Mouse (Mus musculus): ENCODE results near the gene Asprv1.

Asprv1 gene

DNA sequence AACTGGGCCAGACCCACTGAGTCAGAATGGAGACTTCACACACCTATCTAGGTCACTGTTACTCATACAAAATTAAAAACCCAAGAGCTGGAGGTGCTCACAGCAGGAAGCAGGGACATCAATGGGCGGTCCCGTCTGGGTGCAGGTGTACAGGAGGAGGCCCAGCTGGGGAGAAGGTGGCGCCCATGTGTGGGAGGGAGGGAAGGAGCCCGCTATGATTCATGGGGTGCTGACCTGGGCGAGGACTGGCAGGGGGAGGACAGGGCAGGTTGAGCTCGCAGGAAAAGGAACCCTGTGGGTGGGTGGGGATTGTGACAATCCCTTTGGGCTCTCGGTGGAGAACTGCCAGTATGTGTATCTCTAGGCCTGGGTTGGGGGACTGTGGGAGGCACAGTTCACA is 22.7 kb upstream of the Asprv1 start:
- no peaks in the 10 kb centered on the region for H3K36me3 ChIP-seq (ENCODE audit: insufficient read depth, low read length)
- peaks cover 7% of the 10 kb centered on the region for H3K9me3 ChIP-seq (ENCODE audit: low read length)
- no peaks in the 10 kb centered on the region for H3K4me1 ChIP-seq (replicated peaks; ENCODE audit: low read depth, low read length)
- TF ChIP-seq NANOG (IDR thresholded peaks at IDR 0.05; ENCODE audit: borderline replicate concordance, low read length), result no peak
- no peak for TF ChIP-seq CTCF (conservative IDR thresholded peaks at IDR 0.05; ENCODE audit: low read length)
- H3K27me3 ChIP-seq (ENCODE audit: insufficient read depth, low read length), result no peaks in the 10 kb centered on the region
- H3K4me3 ChIP-seq (replicated peaks; ENCODE audit: low read length), result no peak overlapping the region

DNA sequence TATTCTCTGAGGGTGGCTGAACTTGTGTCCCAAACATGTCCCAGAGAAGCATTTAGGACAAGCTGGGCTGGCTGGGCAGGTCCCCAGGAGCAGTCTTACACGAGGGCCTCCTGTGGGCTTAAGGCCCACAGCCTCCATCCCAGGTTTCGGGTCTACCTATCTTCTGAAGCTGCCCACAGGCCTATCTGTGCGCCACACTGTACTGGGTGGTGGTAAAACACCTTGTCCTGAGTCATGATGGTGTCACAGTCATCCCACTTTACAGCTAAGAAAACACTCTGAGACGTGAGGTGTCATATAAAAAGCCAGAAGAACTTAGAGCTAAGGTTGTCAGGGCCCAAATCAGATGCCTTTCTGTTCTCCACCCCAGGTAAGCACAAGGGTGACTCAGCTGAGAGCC is 21.7 kb upstream of the Asprv1 start:
- no peak for TF ChIP-seq CTCF (conservative IDR thresholded peaks at IDR 0.05; ENCODE audit: low read length)
- no peak for TF ChIP-seq NANOG (IDR thresholded peaks at IDR 0.05; ENCODE audit: borderline replicate concordance, low read length)
- no peak for TF ChIP-seq POU5F1 (IDR thresholded peaks at IDR 0.05; ENCODE audit: borderline replicate concordance, low read length)
- Histone ChIP-seq H3K4me3 (replicated peaks; ENCODE audit: low read length) (no peak overlapping the region), H3K27me3 (ENCODE audit: insufficient read depth, low read length) (no peaks in the 10 kb centered on the region), H3K4me1 (replicated peaks; ENCODE audit: low read depth, low read length) (no peaks in the 10 kb centered on the region), H3K9me3 (ENCODE audit: low read length) (peaks cover 7% of the 10 kb centered on the region), H3K36me3 (ENCODE audit: insufficient read depth, low read length) (no peaks in the 10 kb centered on the region)

DNA sequence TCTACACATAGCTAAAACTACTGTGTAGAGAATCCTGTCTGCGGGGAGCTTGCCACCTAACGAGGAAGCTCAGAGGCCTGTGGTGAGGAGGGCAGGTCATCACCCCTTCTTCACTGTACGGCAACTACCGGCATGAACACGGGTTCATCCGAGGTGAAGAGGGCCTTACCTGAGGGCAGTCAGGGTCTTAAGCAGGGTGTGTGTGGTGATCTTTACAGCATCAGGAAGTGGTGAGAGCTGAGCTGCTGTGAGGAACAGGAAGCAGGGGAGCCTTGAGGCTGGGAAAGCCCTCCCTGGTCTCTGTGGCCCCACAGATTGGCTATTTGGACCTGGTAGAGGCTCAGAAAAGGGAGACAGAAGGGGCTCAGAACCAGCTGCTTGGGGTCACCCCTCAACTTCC is 20.5 kb upstream of the Asprv1 start:
- Histone ChIP-seq H3K36me3 (ENCODE audit: insufficient read depth, low read length) (no peaks in the 10 kb centered on the region), H3K9me3 (ENCODE audit: low read length) (peaks cover 4% of the 10 kb centered on the region), H3K4me3 (replicated peaks; ENCODE audit: low read length) (no peak overlapping the region), H3K4me1 (replicated peaks; ENCODE audit: low read depth, low read length) (peaks cover 6% of the 10 kb centered on the region), H3K27me3 (ENCODE audit: insufficient read depth, low read length) (no peaks in the 10 kb centered on the region)
- TF ChIP-seq NANOG (IDR thresholded peaks at IDR 0.05; ENCODE audit: borderline replicate concordance, low read length), result no peak
- TF ChIP-seq CTCF (conservative IDR thresholded peaks at IDR 0.05; ENCODE audit: low read length), result no peak
- TF ChIP-seq POU5F1 (IDR thresholded peaks at IDR 0.05; ENCODE audit: borderline replicate concordance, low read length), result no peak

DNA sequence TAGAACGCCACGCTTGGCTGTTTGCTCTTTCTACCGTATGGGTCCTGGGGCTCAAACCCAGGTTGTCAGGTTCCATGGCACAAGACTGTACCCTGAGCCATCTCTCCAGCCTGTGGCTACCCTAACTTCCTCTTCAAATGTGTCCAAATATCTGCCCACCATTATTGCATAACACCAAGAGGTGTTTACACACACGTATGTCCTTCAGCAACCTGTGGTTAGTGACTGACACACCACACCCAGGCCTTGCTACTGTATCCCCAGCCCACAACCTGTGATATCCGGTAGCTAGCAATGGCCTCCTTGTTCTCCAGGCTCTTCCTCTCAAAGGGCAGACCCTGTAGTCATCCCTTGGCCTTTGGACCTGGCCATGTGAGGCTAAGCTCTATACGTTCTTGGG is 18.7 kb upstream of the Asprv1 start:
- Histone ChIP-seq H3K4me1 (replicated peaks; ENCODE audit: low read depth, low read length) (peaks cover 7% of the 10 kb centered on the region), H3K9me3 (ENCODE audit: low read length) (no peaks in the 10 kb centered on the region), H3K27me3 (ENCODE audit: insufficient read depth, low read length) (peaks cover 2% of the 10 kb centered on the region; the same call in 1 of the 2 replicates), H3K4me3 (replicated peaks; ENCODE audit: low read length) (no peak overlapping the region), H3K36me3 (ENCODE audit: insufficient read depth, low read length) (no peaks in the 10 kb centered on the region)
- TF ChIP-seq CTCF (conservative IDR thresholded peaks at IDR 0.05; ENCODE audit: low read length) (no peak), NANOG (IDR thresholded peaks at IDR 0.05; ENCODE audit: borderline replicate concordance, low read length) (no peak), POU5F1 (IDR thresholded peaks at IDR 0.05; ENCODE audit: borderline replicate concordance, low read length) (no peak)

DNA sequence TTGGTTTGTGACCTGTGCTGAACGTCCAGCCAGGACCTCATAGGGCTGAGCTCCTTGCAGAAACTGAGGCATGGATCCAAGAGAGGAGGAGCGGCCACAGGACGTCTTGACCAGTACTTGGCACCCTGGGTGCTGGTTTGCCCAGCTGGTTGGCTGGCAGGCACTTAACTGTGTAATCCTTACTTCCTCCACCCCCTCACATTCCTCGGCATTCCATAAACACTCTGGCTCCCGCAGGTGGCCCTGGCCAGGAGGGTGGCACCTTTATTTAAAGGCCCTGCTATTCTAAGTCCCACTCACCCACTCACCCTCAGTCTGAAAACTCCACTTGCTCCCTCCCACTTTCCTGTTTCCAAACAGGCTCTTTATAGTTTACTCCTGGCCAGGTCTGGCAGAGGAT is 17.2 kb upstream of the Asprv1 start:
- H3K9me3 ChIP-seq (ENCODE audit: low read length), result no peaks in the 10 kb centered on the region
- H3K4me1 ChIP-seq (replicated peaks; ENCODE audit: low read depth, low read length), result peaks cover 7% of the 10 kb centered on the region
- peaks cover 4% of the 10 kb centered on the region; the same call in 1 of the 2 replicates for H3K27me3 ChIP-seq (ENCODE audit: insufficient read depth, low read length)
- no peaks in the 10 kb centered on the region for H3K36me3 ChIP-seq (ENCODE audit: insufficient read depth, low read length)
- H3K4me3 ChIP-seq (replicated peaks; ENCODE audit: low read length), result no peak overlapping the region
- no peak for TF ChIP-seq CTCF (conservative IDR thresholded peaks at IDR 0.05; ENCODE audit: low read length)
- no peak for TF ChIP-seq POU5F1 (IDR thresholded peaks at IDR 0.05; ENCODE audit: borderline replicate concordance, low read length)
- TF ChIP-seq NANOG (IDR thresholded peaks at IDR 0.05; ENCODE audit: borderline replicate concordance, low read length), result no peak

DNA sequence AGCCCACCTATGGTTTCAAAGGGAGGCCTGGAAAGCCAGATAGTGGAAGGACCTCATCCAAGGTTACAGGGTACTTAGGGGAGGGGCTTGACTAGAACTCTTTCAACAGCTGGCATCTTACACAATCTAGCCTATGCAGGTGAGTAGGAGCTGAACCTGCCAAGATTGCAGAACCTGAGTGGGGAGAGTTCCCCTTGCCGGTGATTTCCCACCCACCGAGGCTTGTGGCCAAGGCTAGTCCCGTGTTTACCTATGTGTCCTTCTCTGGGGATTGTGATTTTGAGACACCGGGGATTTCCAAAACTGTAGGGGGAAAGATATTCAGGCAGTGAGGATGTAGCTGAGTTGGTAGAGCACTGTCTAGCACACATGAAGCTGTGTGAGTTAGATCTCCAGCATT is 12.7 kb upstream of the Asprv1 start:
- H3K36me3 ChIP-seq (ENCODE audit: insufficient read depth, low read length), result no peaks in the 10 kb centered on the region
- H3K27me3 ChIP-seq (ENCODE audit: insufficient read depth, low read length), result peaks cover 7% of the 10 kb centered on the region; the same call in 1 of the 2 replicates
- H3K4me1 ChIP-seq (replicated peaks; ENCODE audit: low read depth, low read length), result peaks cover 17% of the 10 kb centered on the region
- no peak for TF ChIP-seq POU5F1 (IDR thresholded peaks at IDR 0.05; ENCODE audit: borderline replicate concordance, low read length)
- TF ChIP-seq CTCF (conservative IDR thresholded peaks at IDR 0.05; ENCODE audit: low read length), result no peak
- no peak for TF ChIP-seq NANOG (IDR thresholded peaks at IDR 0.05; ENCODE audit: borderline replicate concordance, low read length)
- no peak overlapping the region for H3K4me3 ChIP-seq (replicated peaks; ENCODE audit: low read length)
- H3K9me3 ChIP-seq (ENCODE audit: low read length), result no peaks in the 10 kb centered on the region

DNA sequence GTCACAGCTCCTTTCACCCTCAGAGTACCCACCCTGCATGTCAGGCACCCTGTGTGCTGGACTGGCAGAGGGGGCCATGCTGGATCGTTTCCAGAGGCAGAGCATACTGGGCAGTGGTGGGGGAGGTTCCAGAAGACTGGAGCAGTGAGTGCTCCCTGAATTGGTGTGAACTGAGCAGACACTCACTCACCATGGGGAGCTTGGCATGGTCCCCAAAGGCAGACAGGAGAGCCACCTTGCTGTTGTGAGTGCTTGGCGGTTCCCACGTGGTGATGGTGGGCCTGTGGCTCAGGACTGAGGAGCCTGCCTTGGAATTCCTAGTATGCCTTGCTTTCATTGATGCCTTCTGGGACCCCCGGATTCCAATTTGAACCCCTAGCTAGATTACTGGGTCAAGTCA is 4.8 kb upstream of the Asprv1 start:
- Histone ChIP-seq H3K9me3 (ENCODE audit: low read length) (no peaks in the 10 kb centered on the region), H3K27me3 (ENCODE audit: insufficient read depth, low read length) (peaks cover 47% of the 10 kb centered on the region), H3K4me1 (replicated peaks; ENCODE audit: low read depth, low read length) (peaks cover 44% of the 10 kb centered on the region), H3K4me3 (replicated peaks; ENCODE audit: low read length) (no peak overlapping the region), H3K36me3 (ENCODE audit: insufficient read depth, low read length) (no peaks in the 10 kb centered on the region)
- TF ChIP-seq CTCF (conservative IDR thresholded peaks at IDR 0.05; ENCODE audit: low read length) (no peak), POU5F1 (IDR thresholded peaks at IDR 0.05; ENCODE audit: borderline replicate concordance, low read length) (no peak)

DNA sequence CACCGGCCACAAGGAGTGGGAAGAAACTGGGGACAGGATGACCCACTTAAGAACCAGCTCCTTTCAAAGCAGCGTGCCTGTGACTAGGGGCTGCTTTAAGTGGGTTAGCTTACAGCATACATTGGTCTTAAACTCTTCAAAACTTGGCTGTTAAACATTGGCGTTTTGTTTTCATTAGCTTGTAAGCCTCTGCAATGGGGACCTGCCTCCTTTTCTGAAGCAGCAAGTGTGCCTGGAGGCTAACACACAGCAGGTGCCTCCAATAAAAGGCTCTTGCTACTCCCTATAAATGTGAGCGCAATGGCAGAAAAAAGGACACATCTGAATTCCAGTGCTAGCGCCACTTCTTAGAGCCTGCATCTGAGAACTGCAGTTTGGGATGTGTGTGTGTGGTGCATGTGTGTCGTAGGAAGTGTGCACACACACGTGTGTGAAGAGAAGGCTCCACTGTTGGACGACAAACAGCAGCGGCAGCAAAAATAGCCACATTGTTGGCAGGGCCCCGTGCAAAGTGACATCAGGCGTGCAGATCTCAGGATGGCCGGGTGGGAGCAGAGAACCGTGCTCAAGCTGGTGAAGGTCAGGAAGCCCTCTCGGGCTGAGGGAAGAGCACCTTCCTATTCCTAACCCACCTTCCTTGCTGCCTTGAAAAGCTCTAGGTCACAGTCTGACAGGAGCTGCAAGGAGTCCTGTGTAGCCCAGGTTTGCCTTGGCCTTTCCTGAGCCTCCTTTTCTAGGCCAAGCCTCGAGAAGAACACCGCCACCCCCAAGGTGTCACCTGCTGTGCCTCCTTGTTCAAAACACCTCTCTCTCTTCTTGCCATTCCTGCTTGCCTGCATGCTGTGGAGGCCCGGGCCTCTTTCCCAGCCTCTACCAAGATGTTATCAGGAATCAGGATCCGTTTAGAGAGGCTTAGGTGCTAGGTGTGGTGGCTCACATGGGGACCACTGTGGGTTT is 3.6 kb upstream of the Asprv1 start:
- Histone ChIP-seq H3K36me3 (ENCODE audit: insufficient read depth, low read length) (no peaks in the 10 kb centered on the region), H3K4me3 (replicated peaks; ENCODE audit: low read length) (peak overlapping the region; percentile 39; the same call in 1 of the 2 replicates), H3K9me3 (ENCODE audit: low read length) (no peaks in the 10 kb centered on the region), H3K4me1 (replicated peaks; ENCODE audit: low read depth, low read length) (peaks cover 48% of the 10 kb centered on the region), H3K27me3 (ENCODE audit: insufficient read depth, low read length) (peaks cover 52% of the 10 kb centered on the region)
- TF ChIP-seq NANOG (IDR thresholded peaks at IDR 0.05; ENCODE audit: borderline replicate concordance, low read length), result no peak
- TF ChIP-seq CTCF (conservative IDR thresholded peaks at IDR 0.05; ENCODE audit: low read length), result no peak
- TF ChIP-seq POU5F1 (IDR thresholded peaks at IDR 0.05; ENCODE audit: borderline replicate concordance, low read length), result no peak

Data from E14TG2a.4 (cell line).